Mouse (Mus musculus): ENCODE results near the gene Ppm1d. TPM values are rescaled to one million over a fixed set of nuclear protein-coding genes. Genes with fewer than 3 reads are reported as not detected.

Gene Ppm1d
- polyA plus RNA-seq, 1 experiment from 2014 or later, result 17.7 TPM

- H3K9me3 ChIP-seq (replicated peaks), result no peaks in the 10 kb centered on the region
- no peak overlapping the region for H3K4me2 ChIP-seq
- H3K36me3 ChIP-seq, result no peaks in the 10 kb centered on the region
- H3K4me1 ChIP-seq (replicated peaks), result peaks cover 4% of the 10 kb centered on the region; the same call in 1 of the 2 replicates
- H3K27ac ChIP-seq (ENCODE audit: poor library complexity, severe bottlenecking), result no peak overlapping the region
- no peaks in the 10 kb centered on the region for H3K27me3 ChIP-seq (replicated peaks)
- no peak overlapping the region for H3K9ac ChIP-seq
- H3K4me3 ChIP-seq, result no peak overlapping the region
- 88% methylated on average over 3 of the region's 3 CpGs for WGBS
- ATAC-seq (ENCODE audit: insufficient number of reproducible peaks, low FRiP score), result no peak
Observed at GRCm38 (mm10) chr11:85379091-85379490, 68.0 kb downstream of the Ppm1d start.

GRCm38 (mm10) chr11:85380046-85380445 lies 69.0 kb downstream of the Ppm1d start:
- Histone ChIP-seq H3K4me1 (replicated peaks) (peaks cover 4% of the 10 kb centered on the region; the same call in 1 of the 2 replicates), H3K4me3 (no peak overlapping the region), H3K36me3 (no peaks in the 10 kb centered on the region), H3K27me3 (replicated peaks) (no peaks in the 10 kb centered on the region), H3K27ac (ENCODE audit: poor library complexity, severe bottlenecking) (no peak overlapping the region), H3K9ac (no peak overlapping the region), H3K4me2 (no peak overlapping the region), H3K9me3 (replicated peaks) (no peaks in the 10 kb centered on the region)
- ATAC-seq (ENCODE audit: insufficient number of reproducible peaks, low FRiP score), result no peak
- 18% methylated on average over 1 of the region's 1 CpGs for WGBS

- H3K4me2 ChIP-seq, result no peak overlapping the region
- ATAC-seq (ENCODE audit: insufficient number of reproducible peaks, low FRiP score), result peak; percentile 68; the same call in 1 of the 2 replicates
- no peaks in the 10 kb centered on the region for H3K36me3 ChIP-seq
- WGBS, result 14% methylated on average over 4 of the region's 4 CpGs
- no peaks in the 10 kb centered on the region for H3K27me3 ChIP-seq (replicated peaks)
- H3K4me1 ChIP-seq (replicated peaks), result peaks cover 3% of the 10 kb centered on the region; the same call in 1 of the 2 replicates
- H3K4me3 ChIP-seq, result no peak overlapping the region
- H3K9ac ChIP-seq, result no peak overlapping the region
- H3K27ac ChIP-seq (ENCODE audit: poor library complexity, severe bottlenecking), result no peak overlapping the region
- no peaks in the 10 kb centered on the region for H3K9me3 ChIP-seq (replicated peaks)
Observed at GRCm38 (mm10) chr11:85382055-85382454, 71.0 kb downstream of the Ppm1d start.

GRCm38 (mm10) chr11:85383975-85384821 lies 73.2 kb downstream of the Ppm1d start:
- Histone ChIP-seq H3K4me3 (no peak overlapping the region), H3K4me2 (no peak overlapping the region), H3K36me3 (no peaks in the 10 kb centered on the region), H3K9me3 (replicated peaks) (no peaks in the 10 kb centered on the region), H3K4me1 (replicated peaks) (no peaks in the 10 kb centered on the region), H3K27ac (ENCODE audit: poor library complexity, severe bottlenecking) (no peak overlapping the region), H3K9ac (no peak overlapping the region), H3K27me3 (replicated peaks) (no peaks in the 10 kb centered on the region)
- WGBS, result 76% methylated on average over 7 of the region's 7 CpGs
- no peak for ATAC-seq (ENCODE audit: insufficient number of reproducible peaks, low FRiP score)

GRCm38 (mm10) chr11:85392179-85392863 lies 81.3 kb downstream of the Ppm1d start:
- no peak overlapping the region for H3K9ac ChIP-seq
- no peaks in the 10 kb centered on the region for H3K27me3 ChIP-seq (replicated peaks)
- no peak for ATAC-seq (ENCODE audit: insufficient number of reproducible peaks, low FRiP score)
- H3K27ac ChIP-seq (ENCODE audit: poor library complexity, severe bottlenecking), result no peak overlapping the region
- no peaks in the 10 kb centered on the region for H3K36me3 ChIP-seq
- H3K4me3 ChIP-seq, result no peak overlapping the region
- H3K4me2 ChIP-seq, result no peak overlapping the region
- WGBS, result 69% methylated on average over 12 of the region's 12 CpGs
- H3K9me3 ChIP-seq (replicated peaks), result no peaks in the 10 kb centered on the region
- no peaks in the 10 kb centered on the region for H3K4me1 ChIP-seq (replicated peaks)

- Histone ChIP-seq H3K9ac (0 out of 2 replicates have a peak overlapping the region, but pooled peaks have one; percentile 9), H3K27me3 (replicated peaks) (no peaks in the 10 kb centered on the region), H3K4me2 (no peak overlapping the region), H3K4me1 (replicated peaks) (no peaks in the 10 kb centered on the region), H3K36me3 (no peaks in the 10 kb centered on the region), H3K4me3 (no peak overlapping the region), H3K27ac (ENCODE audit: poor library complexity, severe bottlenecking) (no peak overlapping the region), H3K9me3 (replicated peaks) (no peaks in the 10 kb centered on the region)
- no peak for ATAC-seq (ENCODE audit: insufficient number of reproducible peaks, low FRiP score)
- 66% methylated on average over 9 of the region's 9 CpGs for WGBS
Observed at GRCm38 (mm10) chr11:85392864-85393220, 81.8 kb downstream of the Ppm1d start.

- ATAC-seq (ENCODE audit: insufficient number of reproducible peaks, low FRiP score), result no peak
- H3K4me1 ChIP-seq (replicated peaks), result no peaks in the 10 kb centered on the region
- no peak overlapping the region for H3K27ac ChIP-seq (ENCODE audit: poor library complexity, severe bottlenecking)
- no peaks in the 10 kb centered on the region for H3K27me3 ChIP-seq (replicated peaks)
- H3K9me3 ChIP-seq (replicated peaks), result no peaks in the 10 kb centered on the region
- no peak overlapping the region for H3K9ac ChIP-seq
- WGBS, result 49% methylated on average over 3 of the region's 3 CpGs
- H3K4me2 ChIP-seq, result no peak overlapping the region
- no peaks in the 10 kb centered on the region for H3K36me3 ChIP-seq
- H3K4me3 ChIP-seq, result no peak overlapping the region
Observed at GRCm38 (mm10) chr11:85393990-85394389, 82.9 kb downstream of the Ppm1d start.

GRCm38 (mm10) chr11:85395361-85395760 lies 84.3 kb downstream of the Ppm1d start:
- Histone ChIP-seq H3K4me3 (no peak overlapping the region), H3K9me3 (replicated peaks) (no peaks in the 10 kb centered on the region), H3K27ac (ENCODE audit: poor library complexity, severe bottlenecking) (no peak overlapping the region), H3K36me3 (no peaks in the 10 kb centered on the region), H3K4me2 (no peak overlapping the region), H3K4me1 (replicated peaks) (no peaks in the 10 kb centered on the region), H3K27me3 (replicated peaks) (no peaks in the 10 kb centered on the region), H3K9ac (no peak overlapping the region)
- 0 out of 2 replicates have a peak, but pooled peaks have one; percentile 36 for ATAC-seq (ENCODE audit: insufficient number of reproducible peaks, low FRiP score)
- WGBS, result 60% methylated on average over 7 of the region's 7 CpGs

Other genes with a start within 250 kb of the Ppm1d start
- gene Usp32, start 171.1 kb upstream of the Ppm1d start, polyA plus RNA-seq (2016; fragmentation: Nextera tagmentation; extraction: Ambion mirVana), result 5.3 and 5.4 TPM in 2 replicates
- not detected in 2 replicates for gene 1700125H20Rik, start 140.8 kb upstream of the Ppm1d start, polyA plus RNA-seq (2016; fragmentation: Nextera tagmentation; extraction: Ambion mirVana)
- gene Appbp2, start 76.1 kb upstream of the Ppm1d start, polyA plus RNA-seq (2016; fragmentation: Nextera tagmentation; extraction: Ambion mirVana), result 50.3 and 50.7 TPM in 2 replicates
- gene Bcas3, start 41.9 kb downstream of the Ppm1d start, polyA plus RNA-seq (2016; fragmentation: Nextera tagmentation; extraction: Ambion mirVana), result 16.1 and 20.6 TPM in 2 replicates

All from heart, embryonic 12.5 days (tissue).